Mouse (Mus musculus): ENCODE measurements around the gene Sez6l2. TPM values are rescaled to one million over a fixed set of nuclear protein-coding genes. Genes with fewer than 3 reads are reported as not detected.
"Not testable (repeated sequence)": the region's sequence is repeated elsewhere in the genome, so short reads cannot be mapped to it uniquely, and the experiment has no call there.

Sez6l2 gene
- polyA plus RNA-seq (2015; fragmentation: Nextera tagmentation; extraction: Ambion mirVana) = 0.50 and 0.78 TPM in 2 replicates

DNA sequence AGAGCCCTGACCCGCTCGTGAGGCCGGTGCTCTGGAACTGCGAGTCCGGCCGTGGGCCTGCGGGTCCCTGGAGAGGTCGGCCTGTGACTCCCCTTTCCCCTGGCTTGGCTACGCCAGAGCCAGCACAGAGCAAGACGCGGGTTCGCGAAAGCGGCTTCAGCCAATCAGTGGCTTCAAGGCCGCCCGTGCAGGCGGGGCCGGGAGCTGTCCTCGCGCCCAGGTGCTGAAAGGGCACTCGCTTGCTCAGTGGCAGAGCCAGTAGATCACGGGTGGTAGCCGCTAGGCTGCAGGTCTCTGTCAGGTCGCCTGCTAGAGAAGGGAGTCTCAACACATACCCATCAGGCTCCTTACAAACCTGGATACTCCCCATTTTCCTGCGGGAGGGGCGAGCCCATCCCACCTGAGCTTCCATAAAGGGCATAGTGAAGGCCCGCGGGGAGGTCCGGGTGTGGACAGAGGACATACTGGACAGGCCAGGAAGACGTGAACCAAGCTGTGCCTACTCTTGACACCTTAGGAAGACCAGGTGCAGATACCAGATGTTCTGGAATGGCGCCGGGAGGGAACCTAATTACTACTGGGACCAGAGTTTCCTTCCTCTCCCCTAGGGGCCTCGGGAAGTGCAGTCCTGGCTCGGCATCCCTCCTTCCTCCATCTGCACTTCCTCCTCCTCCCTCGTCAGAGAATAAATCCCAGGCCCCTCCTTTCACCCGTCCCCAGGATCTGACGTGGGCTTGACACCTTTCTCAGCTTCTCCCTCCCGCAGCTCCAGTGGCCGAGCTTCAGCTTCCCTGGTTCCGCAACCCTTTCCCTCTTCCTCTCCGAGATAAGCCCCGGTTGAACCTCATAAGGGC, at the start of gene Sez6l2:
Gene Sez6l2, plus strand, starts transcription at position 771 of the 854 bp plus-strand sequence.
- DNase-seq (ENCODE audit: low spot score) = peak; percentile 92

DNA sequence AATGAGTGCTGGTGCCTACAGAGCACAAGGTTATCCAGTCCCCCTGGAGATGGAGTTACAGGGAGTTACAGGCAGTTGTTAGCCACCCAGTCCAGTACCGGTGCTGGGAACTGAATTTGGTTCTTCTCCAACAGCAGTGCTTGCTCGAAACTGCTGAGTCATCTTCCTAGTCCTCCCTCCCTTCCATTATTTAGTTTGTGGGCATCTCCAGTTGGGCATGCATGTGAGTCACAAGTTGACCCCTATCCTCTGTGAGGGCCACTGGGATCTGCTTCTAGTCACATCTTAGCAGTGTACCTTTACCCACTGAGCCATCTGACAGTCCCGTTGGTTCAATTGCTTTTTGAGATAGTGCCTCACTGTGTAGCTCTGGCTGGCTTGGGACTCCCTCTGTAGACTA, 44.8 kb upstream of the Sez6l2 start:
- DNase-seq (ENCODE audit: low spot score) = no peak

- DNase-seq (ENCODE audit: low spot score) = no peak
Observed at GRCm38 (mm10) chr7:126914844-126915243, 35.5 kb upstream of the Sez6l2 start.

- DNase-seq (ENCODE audit: low spot score) = not testable (repeated sequence)
Observed at GRCm38 (mm10) chr7:126918356-126918755, 32.0 kb upstream of the Sez6l2 start.

- DNase-seq (ENCODE audit: low spot score) = no peak
Observed at GRCm38 (mm10) chr7:126919973-126920372, 30.4 kb upstream of the Sez6l2 start.

GRCm38 (mm10) chr7:126921563-126921962, 28.8 kb upstream of the Sez6l2 start:
- no peak for DNase-seq (ENCODE audit: low spot score)

DNA sequence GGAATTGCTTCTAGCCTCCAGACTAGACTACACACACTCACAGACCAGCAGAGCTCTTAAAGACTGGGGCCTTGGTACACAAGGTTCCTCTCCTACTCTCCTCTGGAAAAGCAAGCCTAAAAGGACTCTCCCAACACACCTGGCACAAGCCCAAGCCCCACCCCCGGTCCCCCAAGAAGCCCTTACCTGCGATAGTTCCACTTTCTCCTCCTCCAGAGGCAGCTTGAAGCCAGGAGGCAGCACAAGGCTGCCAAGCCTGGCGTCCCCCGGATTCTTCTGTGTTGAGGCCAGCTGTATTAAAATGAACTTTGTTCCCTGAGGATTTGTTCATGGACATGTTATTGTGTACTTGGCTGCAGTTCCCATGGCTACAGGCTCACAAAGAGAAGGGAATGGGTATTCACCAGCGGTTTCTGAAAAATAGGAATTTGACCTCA, 27.7 kb upstream of the Sez6l2 start, which contains the start of gene Tmem219:
Gene Tmem219, minus strand, starts transcription at position 294 of the 437 bp plus-strand sequence.
- no peak for DNase-seq (ENCODE audit: low spot score)

DNA sequence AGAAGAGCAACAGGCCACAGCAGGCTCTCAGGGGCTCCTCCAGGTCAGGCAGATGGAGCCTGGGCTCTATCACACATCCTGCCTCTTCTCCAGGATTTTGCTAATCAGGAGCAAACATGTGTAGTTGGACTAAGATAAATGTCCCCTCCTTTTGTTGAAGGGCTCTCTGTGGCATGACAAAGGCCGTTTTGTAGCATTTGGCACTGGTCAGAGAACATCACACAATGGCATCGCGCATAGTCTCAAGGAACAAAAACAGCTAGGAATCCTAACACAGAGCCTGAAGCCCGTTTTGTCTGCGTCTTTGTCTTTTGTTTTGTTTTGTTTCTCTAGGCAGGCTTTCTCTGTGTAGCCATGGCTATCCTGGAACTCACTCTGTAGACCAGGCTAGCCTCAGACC, 26.4 kb upstream of the Sez6l2 start:
- no peak for DNase-seq (ENCODE audit: low spot score)

DNA sequence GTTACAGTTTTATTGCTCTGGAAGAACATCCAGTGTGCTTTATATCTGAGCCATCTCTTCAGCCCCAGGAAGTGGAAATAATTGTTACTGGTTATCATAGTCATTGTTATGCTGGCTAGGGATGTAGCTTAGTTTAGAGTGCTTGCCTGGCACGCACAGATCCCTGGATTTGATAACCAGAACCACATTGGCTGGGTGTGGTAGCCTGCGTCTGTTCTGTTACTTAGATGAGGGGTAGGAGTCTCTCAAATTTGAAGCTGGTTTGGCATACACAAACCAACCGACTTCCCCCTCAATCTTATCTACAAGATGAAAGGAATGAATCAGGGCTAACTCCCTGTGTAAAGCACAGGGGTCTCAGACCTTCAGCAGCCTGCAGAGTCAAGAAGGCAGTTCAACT, 24.1 kb upstream of the Sez6l2 start:
- no peak for DNase-seq (ENCODE audit: low spot score)

DNA sequence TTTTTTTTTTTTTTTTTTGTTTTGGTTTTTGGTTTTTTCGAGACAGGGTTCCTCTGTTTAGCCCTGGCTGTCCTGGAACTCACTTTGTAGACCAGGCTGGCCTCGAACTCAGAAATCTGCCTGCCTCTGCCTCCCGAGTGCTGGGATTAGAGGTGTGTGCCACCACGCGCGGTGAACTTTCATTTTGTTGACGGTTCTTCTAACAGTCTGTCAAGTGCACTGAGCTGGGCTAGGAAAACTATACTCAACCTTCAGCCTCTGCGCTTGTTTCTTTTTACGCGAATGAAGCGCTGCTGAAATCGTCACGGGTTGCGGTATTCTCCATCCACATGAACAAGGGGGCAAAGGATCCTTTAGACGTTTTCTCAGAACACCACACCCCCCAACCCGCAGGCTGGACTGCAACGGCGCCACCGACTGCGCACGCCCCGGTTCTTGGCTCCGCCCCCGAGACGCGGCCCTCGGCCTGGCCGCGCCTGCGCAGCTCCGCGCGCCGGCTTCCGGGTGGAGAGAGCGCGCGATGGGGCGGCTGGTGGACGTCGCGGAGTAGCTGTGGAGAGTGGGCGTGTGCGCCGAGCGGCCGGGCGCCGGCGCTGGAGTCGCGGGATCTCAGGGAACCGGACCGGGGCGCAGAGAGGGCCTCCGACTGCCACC, 21.9 kb upstream of the Sez6l2 start, which contains the start of gene Kctd13:
Gene Kctd13, plus strand, starts transcription at position 496 of the 654 bp plus-strand sequence.
- DNase-seq (ENCODE audit: low spot score) = peak; percentile 92

DNA sequence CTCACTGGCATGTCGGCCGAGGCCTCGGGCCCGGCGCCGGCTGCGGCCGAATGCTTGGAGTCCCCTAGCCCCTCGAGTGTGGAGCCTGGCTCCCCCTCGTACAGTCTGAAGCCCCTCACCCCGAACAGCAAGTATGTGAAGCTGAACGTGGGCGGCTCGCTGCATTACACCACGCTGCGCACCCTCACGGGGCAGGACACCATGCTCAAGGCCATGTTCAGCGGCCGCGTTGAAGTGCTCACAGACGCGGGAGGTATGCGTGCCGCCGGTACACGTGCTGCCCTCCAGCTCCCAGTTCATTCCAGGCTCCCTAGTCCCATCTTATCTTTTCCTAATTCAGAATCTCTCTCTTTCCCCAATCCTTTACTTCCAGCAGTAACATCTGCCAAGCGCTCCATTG, 21.3 kb upstream of the Sez6l2 start:
- DNase-seq (ENCODE audit: low spot score) = no peak

DNA sequence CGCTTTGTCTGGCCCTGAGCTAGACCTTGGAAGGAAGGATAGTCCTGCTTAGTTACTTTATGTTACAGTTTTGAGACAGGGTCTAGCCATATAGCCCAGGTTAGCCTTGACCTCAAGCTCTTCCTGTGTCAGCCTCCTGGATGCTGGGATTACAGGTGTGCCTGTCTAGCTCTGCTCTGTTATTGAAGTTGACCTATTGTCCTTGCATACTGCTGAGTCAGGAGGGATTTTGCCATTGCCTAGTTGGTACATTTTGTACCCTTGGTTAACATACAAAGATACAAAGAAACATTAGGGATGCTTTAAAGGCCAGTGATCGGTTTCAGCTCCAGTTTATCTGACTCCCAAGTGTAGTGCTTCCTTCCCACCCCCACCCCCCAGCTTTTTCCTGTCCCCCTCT, 17.7 kb upstream of the Sez6l2 start:
- no peak for DNase-seq (ENCODE audit: low spot score)

DNA sequence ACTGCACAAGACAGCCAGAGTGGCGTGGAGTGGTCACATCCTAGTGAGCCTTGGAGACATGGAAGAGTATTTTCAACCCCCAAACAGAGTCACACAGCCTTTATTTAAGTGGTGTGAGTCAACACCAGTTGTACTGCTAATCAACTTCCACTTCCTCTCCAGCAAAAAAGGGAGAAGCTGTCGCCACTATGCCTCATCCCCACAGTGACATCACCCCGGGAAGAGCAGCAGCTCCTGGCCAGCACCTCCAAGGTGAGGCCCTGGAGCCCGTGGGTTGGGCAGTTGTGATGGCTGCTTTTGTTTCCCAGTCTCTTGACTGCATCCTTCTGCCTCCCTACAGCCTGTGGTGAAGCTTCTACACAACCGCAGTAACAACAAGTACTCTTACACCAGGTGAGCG, 9.2 kb upstream of the Sez6l2 start:
- DNase-seq (ENCODE audit: low spot score) = no peak

DNA sequence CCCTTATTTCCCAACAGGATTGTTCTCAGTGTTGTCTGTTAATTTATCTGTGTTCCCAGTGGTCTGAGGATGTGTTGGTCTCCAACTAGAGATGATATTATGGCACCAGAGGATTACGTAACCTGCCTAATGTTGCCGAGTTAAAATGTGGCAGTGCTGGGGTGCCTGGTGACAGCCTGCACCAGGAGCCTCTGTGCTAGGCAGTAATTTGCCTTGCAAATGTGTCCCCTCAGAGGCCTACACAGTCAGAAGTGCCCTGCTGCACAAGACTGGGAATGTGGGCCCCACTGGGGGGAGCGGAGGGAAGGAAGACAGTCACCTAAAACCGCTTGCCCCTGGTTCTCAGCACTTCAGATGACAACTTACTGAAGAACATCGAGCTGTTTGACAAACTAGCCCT, 8.6 kb upstream of the Sez6l2 start:
- DNase-seq (ENCODE audit: low spot score) = no peak

GRCm38 (mm10) chr7:126946530-126946929, 3.8 kb upstream of the Sez6l2 start:
- peak; percentile 32 for DNase-seq (ENCODE audit: low spot score)

GRCm38 (mm10) chr7:126948626-126949025, 1.7 kb upstream of the Sez6l2 start:
- DNase-seq (ENCODE audit: low spot score) = no peak

- DNase-seq (ENCODE audit: low spot score) = no peak
Observed at GRCm38 (mm10) chr7:126949403-126949792, 965 bp upstream of the Sez6l2 start, which contains the start of gene Asphd1. Gene Asphd1, minus strand, starts transcription at chr7:126949582.

DNA sequence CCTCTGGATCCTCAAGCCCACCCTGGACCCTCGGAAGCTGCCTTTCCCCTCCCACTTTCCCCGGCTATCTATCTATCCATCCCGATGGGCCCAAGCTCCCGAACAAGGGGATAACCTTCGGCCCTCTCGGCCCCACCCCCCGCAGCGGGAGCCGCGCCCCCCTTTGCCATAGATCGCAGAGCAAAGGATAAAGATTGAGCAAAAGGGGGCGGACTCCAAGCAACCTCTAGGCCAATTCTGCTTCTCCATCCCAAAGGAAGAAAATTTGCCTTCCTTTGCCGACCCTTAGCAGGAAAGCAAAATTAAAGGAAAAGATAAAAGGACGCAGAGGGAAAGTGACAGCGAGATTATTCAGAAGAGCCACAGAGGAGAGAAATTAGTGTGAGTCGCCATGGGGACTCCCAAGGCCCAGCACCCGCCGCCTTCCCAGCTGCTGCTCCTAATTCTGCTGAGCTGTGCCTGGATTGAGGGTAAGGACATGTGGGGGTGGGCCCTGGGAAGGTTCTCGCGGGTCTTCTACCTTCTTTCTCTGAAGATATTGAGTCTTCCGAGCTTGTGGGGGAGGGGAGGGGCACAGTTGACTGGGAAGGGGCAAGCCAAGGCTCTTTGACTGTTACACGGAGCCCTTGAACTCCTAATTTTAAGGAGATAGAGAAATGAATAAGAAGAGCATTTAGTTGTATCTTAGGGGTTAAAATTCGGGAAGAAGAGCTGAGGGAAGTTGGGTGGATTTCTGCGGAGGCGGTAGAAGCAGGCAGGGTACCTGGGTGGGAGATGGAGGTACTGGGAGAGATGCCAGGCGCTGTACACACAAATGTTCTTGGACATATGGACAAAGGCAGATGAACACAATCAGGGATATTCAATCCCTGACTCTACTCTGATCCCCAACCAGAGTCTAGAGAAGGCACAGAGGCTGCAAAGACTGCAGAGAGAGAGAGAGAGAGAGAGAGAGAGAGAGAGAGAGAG, 568 bp downstream of the Sez6l2 start:
- no peak for DNase-seq (ENCODE audit: low spot score)

DNA sequence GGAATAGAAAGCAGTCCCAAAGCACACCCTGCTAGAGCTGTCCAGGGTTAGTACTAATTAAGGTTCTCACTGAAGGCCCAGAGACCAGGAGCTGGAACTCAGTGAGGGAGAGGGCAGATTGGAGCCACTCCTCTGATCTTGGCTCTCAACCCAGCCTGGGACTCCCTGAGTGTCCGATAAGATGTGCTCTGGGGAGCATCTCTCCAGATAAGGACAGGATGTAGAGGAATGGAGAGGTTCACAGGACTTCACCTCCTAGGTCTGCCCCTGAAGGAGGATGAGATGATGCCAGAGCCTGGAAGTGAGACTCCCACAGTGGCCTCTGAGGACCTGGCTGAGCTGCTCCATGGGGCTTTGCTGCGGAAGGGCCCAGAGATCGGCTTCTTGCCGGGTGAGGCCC, 1.4 kb downstream of the Sez6l2 start:
- no peak for DNase-seq (ENCODE audit: low spot score)

DNA sequence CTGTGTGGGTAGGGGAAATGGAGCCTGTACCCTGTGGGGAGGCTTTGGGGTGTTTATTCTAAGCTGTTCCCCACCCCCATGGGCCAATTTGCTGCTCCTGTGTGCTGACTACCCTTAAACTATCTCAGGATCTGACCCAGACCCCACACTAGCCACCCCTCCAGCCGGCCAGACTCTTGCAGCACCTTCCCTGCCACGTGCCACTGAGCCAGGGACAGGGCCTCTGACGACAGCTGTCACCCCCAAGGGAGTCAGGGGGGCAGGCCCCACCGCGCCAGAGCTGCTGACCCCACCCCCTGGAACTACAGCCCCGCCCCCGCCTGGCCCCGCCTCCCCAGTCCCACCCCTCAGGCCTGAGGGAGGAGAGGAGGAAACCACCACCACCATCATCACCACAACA, 2.3 kb downstream of the Sez6l2 start:
- peak; percentile 17 for DNase-seq (ENCODE audit: low spot score)

DNA sequence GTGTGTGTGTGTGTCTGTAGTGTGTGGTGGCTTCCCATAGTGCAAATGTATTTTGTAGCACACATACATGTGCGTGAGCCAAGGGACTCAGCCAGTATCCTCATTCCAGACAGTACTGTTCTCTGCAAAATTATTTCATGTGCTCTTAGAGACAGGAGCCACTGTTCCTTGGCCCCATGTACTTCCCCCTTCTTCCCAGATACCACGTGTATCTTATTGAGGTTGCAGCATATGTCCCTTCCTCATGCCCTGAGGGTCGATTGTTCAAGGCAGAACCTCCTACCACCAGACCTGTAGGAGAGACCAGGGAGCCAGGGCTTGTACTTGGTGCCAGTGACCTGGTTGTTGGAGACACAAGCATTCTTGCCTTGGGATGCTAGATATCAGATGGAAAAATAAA, 4.8 kb downstream of the Sez6l2 start:
- no peak for DNase-seq (ENCODE audit: low spot score)

Measured in thymus, postnatal 0 days (tissue).